ENCODE assay signal across 8 mouse cellular contexts in the genomic region with DNA sequence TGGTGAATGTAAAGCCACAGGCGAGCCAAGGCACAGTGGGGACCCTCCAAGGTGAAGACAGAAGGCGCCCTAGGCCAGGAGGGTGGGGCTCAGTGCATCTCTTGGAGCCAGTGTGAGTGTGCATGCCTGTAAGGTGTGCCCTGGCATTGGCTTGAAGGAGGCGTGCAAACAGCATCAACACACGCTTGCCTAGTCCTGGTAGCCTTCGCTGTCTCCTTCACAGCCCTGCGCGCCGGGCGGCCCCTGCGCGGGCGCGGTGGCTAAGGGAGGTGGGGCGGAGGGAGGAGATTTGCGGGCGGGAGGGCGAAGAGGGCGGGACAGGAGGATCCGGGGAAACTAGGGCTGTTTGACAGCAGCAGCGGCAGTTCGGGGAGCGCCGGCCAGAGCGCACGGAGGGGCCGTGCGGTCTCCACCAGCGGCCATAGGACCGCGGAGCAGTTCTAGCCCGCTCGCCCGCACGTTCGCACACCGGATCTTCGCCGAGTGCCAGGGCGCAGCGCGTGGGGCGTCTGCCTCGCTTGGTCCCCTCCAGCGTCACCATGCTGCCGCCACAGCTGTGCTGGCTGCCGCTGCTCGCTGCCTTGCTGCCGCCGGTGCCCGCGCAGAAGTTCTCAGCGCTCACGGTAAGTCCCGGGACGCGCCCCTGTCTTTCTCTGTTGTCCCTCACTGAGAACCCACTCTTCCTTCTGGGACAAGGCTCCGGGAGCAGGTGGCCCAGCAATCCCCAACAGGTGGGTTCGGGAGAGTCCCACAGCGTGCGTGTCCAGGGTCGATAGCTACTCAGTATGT. TPM values are rescaled to one million over a fixed set of nuclear protein-coding genes. Genes with fewer than 3 reads are reported as not detected.
DNase-seq lines count a peak whose midpoint lies in the region; ATAC-seq and TF ChIP-seq lines count a peak whose summit lies in the region.

A gene (plus strand): TSS at position 330 of the 789 bp plus-strand sequence.

- no peaks in the 10 kb centered on the region for H3K9me3 ChIP-seq in embryonic facial prominence, embryonic 14.5 days (ENCODE audit: control insufficient read depth, low read length)
- H3K9me3 ChIP-seq in heart, embryonic 13.5 days = no peaks in the 10 kb centered on the region

- peak; percentile 82 for ATAC-seq in embryonic facial prominence, embryonic 14.5 days (ENCODE audit: low read depth)
- ATAC-seq in heart, embryonic 13.5 days (ENCODE audit: extremely low read depth, insufficient number of reproducible peaks, low FRiP score, low TSS enrichment) = no peak

- no peak within 1 kb of the TSS for H3K27ac ChIP-seq in left cerebral cortex, adult 2 months
- peak within 1 kb of the TSS; percentile 35; the same call in 1 of the 2 replicates for H3K27ac ChIP-seq in embryonic facial prominence, embryonic 14.5 days (replicated peaks; ENCODE audit: low read depth, low read length)
- H3K27ac ChIP-seq in heart, embryonic 13.5 days (replicated peaks) = peak within 1 kb of the TSS; percentile 49; the same call in 1 of the 2 replicates

- H3K36me3 ChIP-seq in embryonic facial prominence, embryonic 14.5 days (ENCODE audit: control insufficient read depth, insufficient read depth, low read length) = no peaks in the 10 kb centered on the region
- H3K36me3 ChIP-seq in heart, embryonic 13.5 days = no peaks in the 10 kb centered on the region

- no peak for TF ChIP-seq CTCF in left cerebral cortex, adult 2 months (IDR thresholded peaks at IDR 0.05)

- peaks cover 45% of the 10 kb centered on the region for H3K27me3 ChIP-seq in embryonic facial prominence, embryonic 14.5 days (replicated peaks; ENCODE audit: control insufficient read depth, insufficient read depth, low read length)
- peaks cover 100% of the 10 kb centered on the region for H3K27me3 ChIP-seq in heart, embryonic 13.5 days (replicated peaks)

- peaks cover 5% of the 10 kb centered on the region for H3K4me1 ChIP-seq in embryonic facial prominence, embryonic 14.5 days (ENCODE audit: control insufficient read depth, insufficient read depth, low read length)
- peaks cover 24% of the 10 kb centered on the region for H3K4me1 ChIP-seq in heart, embryonic 13.5 days

- peak within 1 kb of the TSS; percentile 94 for H3K4me2 ChIP-seq in embryonic facial prominence, embryonic 14.5 days (ENCODE audit: low read depth, low read length)
- H3K4me2 ChIP-seq in heart, embryonic 13.5 days = peak within 1 kb of the TSS; percentile 82

- peak within 1 kb of the TSS; percentile 53 for H3K4me3 ChIP-seq in left cerebral cortex, adult 2 months
- H3K4me3 ChIP-seq in embryonic facial prominence, embryonic 14.5 days (ENCODE audit: low read depth, low read length) = peak within 1 kb of the TSS; percentile 61
- peak within 1 kb of the TSS; percentile 58 for H3K4me3 ChIP-seq in heart, embryonic 13.5 days

- DNase-seq in left cerebral cortex, adult 2 months (ENCODE audit: extremely low spot score in 1 of 2, low spot score in 2 of 2) = peak; percentile 16 to 40
- DNase-seq in left cerebral cortex, postnatal 4 days = no peak
- DNase-seq in embryonic facial prominence, embryonic 14.5 days (ENCODE audit: low spot score) = peak; percentile 71
- DNase-seq in layer of hippocampus, postnatal 14 days (ENCODE audit: low spot score in 2 of 2) = peak in 1 of 2 experiments; percentile 10
- peak; percentile 5 for DNase-seq in lung, postnatal 25 days (ENCODE audit: low spot score)
- peak; percentile 61 for DNase-seq in skeletal muscle tissue, adult 2 months (ENCODE audit: low read depth, low spot score)
- DNase-seq in adipocyte (ENCODE audit: low spot score) = no peak

- peak within 1 kb of the TSS; percentile 65 for H3K9ac ChIP-seq in embryonic facial prominence, embryonic 14.5 days (ENCODE audit: low read depth, low read length)
- peak within 1 kb of the TSS; percentile 38 for H3K9ac ChIP-seq in heart, embryonic 13.5 days

- 3% methylated on average over 20 of the region's 61 CpGs for WGBS in embryonic facial prominence, embryonic 14.5 days
- under 1% methylated on average over 61 of the region's 61 CpGs for whole genome bisulfite sequencing in heart, embryonic 13.5 days

- intact Hi-C loops in left cerebral cortex, adult 2 months (cut with DNase I) = no loop called here
- intact Hi-C loops in left cerebral cortex, postnatal 4 days (cut with DNase I) = no loop called here

RNA-seq across cellular contexts. Expression of the gene that starts here (rescaled TPM):
- total RNA-seq in left cerebral cortex, adult 2 months (2021) = 10 to 100 TPM; 13.2 to 13.7 TPM
- 1 to 10 TPM; 3.6 to 4.1 TPM for total RNA-seq in left cerebral cortex, postnatal 4 days (2021)
- polyA plus RNA-seq in embryonic facial prominence, embryonic 14.5 days (2014; fragmentation: Nextera tagmentation; extraction: Ambion mirVana) = 207 and 229 TPM in 2 replicates
- polyA plus RNA-seq in heart, embryonic 13.5 days (2015; fragmentation: Nextera tagmentation; extraction: Ambion mirVana) = 39.0 and 48.1 TPM in 2 replicates
- total RNA-seq in layer of hippocampus, postnatal 14 days (2021) = 10 to 100 TPM; 15.7 to 17.6 TPM

Comparison
In these comparisons a context has a peak if more than half of its experiments do, and no peak if none do; other contexts are left out.
1. DNase-seq: peak in left cerebral cortex, adult 2 months (2 of 2), embryonic facial prominence, embryonic 14.5 days (single experiment), lung, postnatal 25 days (single experiment) and skeletal muscle tissue, adult 2 months (single experiment); none in left cerebral cortex, postnatal 4 days (single experiment) and adipocyte (single experiment).
2. Peak in every context shown above with its lines, with median percentiles within 50 percentile points of each other: H3K4me3 ChIP-seq.